Mouse (Mus musculus) embryonic facial prominence, embryonic 12.5 days (tissue): ENCODE results near the gene Fstl4. TPM values are rescaled to one million over a fixed set of nuclear protein-coding genes. Genes with fewer than 3 reads are reported as not detected.

Source experiments
- ATAC-seq: fragments of 200-750 bp; cut with Nextera tagmentation; 2 replicates; pipeline ENCODE4 v1.8.0; 2017; ENCODE audit not compliant: insufficient number of reproducible peaks, insufficient read depth, low FRiP score, low TSS enrichment
- H3K27ac ChIP-seq: fragments of 300-500 bp; sonication (generic); 2 replicates; pipeline ENCODE4 v1.5.1; 2016; ENCODE audit warnings: mild to moderate bottlenecking
- H3K27me3 ChIP-seq: fragments of 300-500 bp; sonication (generic); 2 replicates; pipeline ENCODE4 v1.6.1; 2016; ENCODE audit warnings: mild to moderate bottlenecking, moderate library complexity
- H3K36me3 ChIP-seq: fragments of 300-500 bp; sonication (generic); 2 replicates; pipeline ENCODE4 v1.6.1; 2016; ENCODE audit warnings: mild to moderate bottlenecking
- H3K4me1 ChIP-seq: fragments of 300-500 bp; sonication (generic); 2 replicates; pipeline ENCODE4 v1.6.1; 2016
- H3K4me2 ChIP-seq: fragments of 300-500 bp; sonication (generic); replicated peaks from 2 replicates; pipeline ENCODE4 v1.6.1; 2016; ENCODE audit warnings: mild to moderate bottlenecking, moderate library complexity
- H3K4me3 ChIP-seq: fragments of 300-500 bp; sonication (generic); 2 replicates; pipeline ENCODE4 v1.5.1; 2016; ENCODE audit warnings: mild to moderate bottlenecking
- H3K9ac ChIP-seq: fragments of 300-500 bp; sonication (generic); 2 replicates; pipeline ENCODE4 v1.6.1; 2016; ENCODE audit warnings: mild to moderate bottlenecking, moderate library complexity
- H3K9me3 ChIP-seq: fragments of 300-500 bp; sonication (generic); 2 replicates; pipeline ENCODE4 v1.6.1; 2016; ENCODE audit warnings: mild to moderate bottlenecking, moderate library complexity
- WGBS: fragments of 180-500 bp; shearing (Covaris S2); methylation state at CpG from one replicate; pipeline ENCODE4 v1.1.7; 2016; 5-methylcytosine and 5-hydroxymethylcytosine counted together
- polyA plus RNA-seq: library from polyadenylated mRNA; unstranded; fragments of >200 nt; fragmentation: Nextera tagmentation; extraction: Ambion mirVana; gene quantifications from 2 replicates; pipeline ENCODE4 v1.2.1, GENCODE M21; 2016

The Fstl4 gene
- polyA plus RNA-seq, 1 experiment from 2014 or later = 4.1 TPM

GRCm38 (mm10) chr11:53032336-53032735 is 267.9 kb downstream of the Fstl4 start:
- no peak overlapping the region for H3K27ac ChIP-seq
- 29% methylated on average over 4 of the region's 4 CpGs for WGBS
- peaks cover 4% of the 10 kb centered on the region; the same call in 1 of the 2 replicates for H3K4me1 ChIP-seq
- no peaks in the 10 kb centered on the region for H3K27me3 ChIP-seq
- H3K36me3 ChIP-seq = no peaks in the 10 kb centered on the region
- H3K9me3 ChIP-seq = no peaks in the 10 kb centered on the region
- ATAC-seq = 0 out of 2 replicates have a peak, but pooled peaks have one; percentile 52
- no peak overlapping the region for H3K9ac ChIP-seq
- H3K4me2 ChIP-seq = no peak overlapping the region
- no peak overlapping the region for H3K4me3 ChIP-seq

- H3K36me3 ChIP-seq = no peaks in the 10 kb centered on the region
- no peaks in the 10 kb centered on the region for H3K9me3 ChIP-seq
- 83% methylated on average over 7 of the region's 7 CpGs for WGBS
- H3K27me3 ChIP-seq = no peaks in the 10 kb centered on the region
- ATAC-seq = no peak
- H3K4me2 ChIP-seq = no peak overlapping the region
- H3K4me3 ChIP-seq = no peak overlapping the region
- no peak overlapping the region for H3K27ac ChIP-seq
- H3K4me1 ChIP-seq = peaks cover 4% of the 10 kb centered on the region; the same call in 1 of the 2 replicates
- no peak overlapping the region for H3K9ac ChIP-seq
Measured at GRCm38 (mm10) chr11:53035414-53035813, 271.0 kb downstream of the Fstl4 start.

GRCm38 (mm10) chr11:53046850-53047249 is 282.4 kb downstream of the Fstl4 start:
- Histone ChIP-seq H3K9ac (no peak overlapping the region), H3K4me3 (no peak overlapping the region), H3K4me1 (no peaks in the 10 kb centered on the region; the same call in 1 of the 2 replicates), H3K36me3 (no peaks in the 10 kb centered on the region), H3K9me3 (no peaks in the 10 kb centered on the region), H3K4me2 (no peak overlapping the region), H3K27me3 (no peaks in the 10 kb centered on the region), H3K27ac (no peak overlapping the region)
- WGBS = 48% methylated on average over 6 of the region's 6 CpGs
- ATAC-seq = no peak

- Histone ChIP-seq H3K4me1 (peaks cover 7% of the 10 kb centered on the region; the same call in 1 of the 2 replicates), H3K27ac (no peak overlapping the region), H3K9me3 (no peaks in the 10 kb centered on the region), H3K9ac (no peak overlapping the region), H3K4me2 (no peak overlapping the region), H3K4me3 (no peak overlapping the region), H3K36me3 (no peaks in the 10 kb centered on the region), H3K27me3 (no peaks in the 10 kb centered on the region)
- no peak for ATAC-seq
- 66% methylated on average over 5 of the region's 5 CpGs for WGBS
Measured at GRCm38 (mm10) chr11:53054151-53054550, 289.7 kb downstream of the Fstl4 start.

- Histone ChIP-seq H3K4me3 (no peak overlapping the region), H3K9me3 (no peaks in the 10 kb centered on the region), H3K27ac (no peak overlapping the region), H3K27me3 (no peaks in the 10 kb centered on the region), H3K4me2 (no peak overlapping the region), H3K9ac (no peak overlapping the region), H3K36me3 (no peaks in the 10 kb centered on the region), H3K4me1 (peaks cover 11% of the 10 kb centered on the region)
- WGBS = 88% methylated on average over 6 of the region's 6 CpGs
- no peak for ATAC-seq
Measured at GRCm38 (mm10) chr11:53055896-53056295, 291.5 kb downstream of the Fstl4 start.

GRCm38 (mm10) chr11:53056781-53057180 is 292.3 kb downstream of the Fstl4 start:
- Histone ChIP-seq H3K9me3 (no peaks in the 10 kb centered on the region), H3K4me3 (no peak overlapping the region), H3K27me3 (no peaks in the 10 kb centered on the region), H3K4me1 (peaks cover 15% of the 10 kb centered on the region), H3K36me3 (no peaks in the 10 kb centered on the region), H3K27ac (no peak overlapping the region), H3K9ac (no peak overlapping the region), H3K4me2 (no peak overlapping the region)
- ATAC-seq = no peak
- 77% methylated on average over 6 of the region's 6 CpGs for WGBS

GRCm38 (mm10) chr11:53057821-53058553 is 293.6 kb downstream of the Fstl4 start:
- Histone ChIP-seq H3K9me3 (no peaks in the 10 kb centered on the region), H3K4me3 (no peak overlapping the region), H3K4me2 (no peak overlapping the region), H3K27me3 (no peaks in the 10 kb centered on the region), H3K36me3 (no peaks in the 10 kb centered on the region), H3K27ac (no peak overlapping the region), H3K9ac (no peak overlapping the region), H3K4me1 (peaks cover 15% of the 10 kb centered on the region)
- WGBS = 77% methylated on average over 17 of the region's 17 CpGs
- 0 out of 2 replicates have a peak, but pooled peaks have one; percentile 25 for ATAC-seq

- ATAC-seq = no peak
- Histone ChIP-seq H3K9ac (no peak overlapping the region), H3K27me3 (no peaks in the 10 kb centered on the region), H3K4me2 (no peak overlapping the region), H3K9me3 (no peaks in the 10 kb centered on the region), H3K4me3 (no peak overlapping the region), H3K4me1 (peaks cover 15% of the 10 kb centered on the region), H3K27ac (no peak overlapping the region), H3K36me3 (no peaks in the 10 kb centered on the region)
- WGBS = 29% methylated on average over 7 of the region's 7 CpGs
Measured at GRCm38 (mm10) chr11:53058557-53058956, 294.1 kb downstream of the Fstl4 start.

GRCm38 (mm10) chr11:53067699-53068478 is 303.5 kb downstream of the Fstl4 start:
- 0 out of 2 replicates have a peak overlapping the region, but pooled peaks have one; percentile 13 for H3K27ac ChIP-seq
- no peak overlapping the region for H3K9ac ChIP-seq
- no peaks in the 10 kb centered on the region for H3K9me3 ChIP-seq
- H3K4me3 ChIP-seq = no peak overlapping the region
- no peaks in the 10 kb centered on the region for H3K36me3 ChIP-seq
- ATAC-seq = no peak
- H3K27me3 ChIP-seq = no peaks in the 10 kb centered on the region
- no peaks in the 10 kb centered on the region for H3K4me1 ChIP-seq
- H3K4me2 ChIP-seq = no peak overlapping the region
- 50% methylated on average over 14 of the region's 14 CpGs for WGBS

- WGBS = 57% methylated on average over 16 of the region's 16 CpGs
- no peak for ATAC-seq
- no peak overlapping the region for H3K27ac ChIP-seq
Measured at GRCm38 (mm10) chr11:53068479-53069065, 304.1 kb downstream of the Fstl4 start.

GRCm38 (mm10) chr11:53069751-53070150 is 305.3 kb downstream of the Fstl4 start:
- H3K4me1 ChIP-seq = no peaks in the 10 kb centered on the region
- 45% methylated on average over 6 of the region's 6 CpGs for WGBS
- no peak for ATAC-seq
- no peak overlapping the region for H3K9ac ChIP-seq
- no peak overlapping the region for H3K4me3 ChIP-seq
- no peak overlapping the region for H3K4me2 ChIP-seq
- H3K27me3 ChIP-seq = no peaks in the 10 kb centered on the region
- H3K9me3 ChIP-seq = no peaks in the 10 kb centered on the region
- no peak overlapping the region for H3K27ac ChIP-seq
- H3K36me3 ChIP-seq = no peaks in the 10 kb centered on the region

More at GRCm38 (mm10) chr11:53068479-53069065, 304.1 kb downstream of the Fstl4 start:
- Histone ChIP-seq H3K9ac (no peak overlapping the region), H3K4me1 (no peaks in the 10 kb centered on the region), H3K9me3 (no peaks in the 10 kb centered on the region), H3K4me2 (no peak overlapping the region), H3K36me3 (no peaks in the 10 kb centered on the region), H3K4me3 (no peak overlapping the region), H3K27me3 (no peaks in the 10 kb centered on the region)
